Mouse (Mus musculus) hindbrain, embryonic 15.5 days (tissue): ENCODE data around the gene Gm37240. TPM values are rescaled to one million over a fixed set of nuclear protein-coding genes. Genes with fewer than 3 reads are reported as not detected.

Source experiments
- ATAC-seq: fragments of 200-750 bp; cut with Nextera tagmentation; 2 replicates; pipeline ENCODE4 v1.8.0; 2017; ENCODE audit warnings: low read depth, moderate number of reproducible peaks, moderate TSS enrichment; ENCODE audit not compliant: low FRiP score
- H3K27ac ChIP-seq: fragments of 300-500 bp; sonication (generic); replicated peaks from 2 replicates; pipeline ENCODE4 v1.5.1; 2015; ENCODE audit warnings: mild to moderate bottlenecking, inconsistent platforms
- H3K27me3 ChIP-seq: fragments of 300-500 bp; sonication (generic); 2 replicates; pipeline ENCODE4 v1.6.1; 2015; ENCODE audit warnings: control low read depth, inconsistent platforms
- H3K36me3 ChIP-seq: fragments of 300-500 bp; sonication (generic); 2 replicates; pipeline ENCODE4 v1.6.1; 2015; ENCODE audit warnings: control low read depth, inconsistent platforms
- H3K4me1 ChIP-seq: fragments of 300-500 bp; sonication (generic); replicated peaks from 2 replicates; pipeline ENCODE4 v1.6.1; 2015; ENCODE audit warnings: control low read depth, inconsistent platforms
- H3K4me2 ChIP-seq: fragments of 300-500 bp; sonication (generic); 2 replicates; pipeline ENCODE4 v1.6.1; 2015; ENCODE audit warnings: moderate library complexity, mild to moderate bottlenecking, inconsistent platforms
- H3K4me3 ChIP-seq: fragments of 300-500 bp; sonication (generic); 2 replicates; pipeline ENCODE4 v1.5.1; 2015; ENCODE audit warnings: mild to moderate bottlenecking, inconsistent platforms
- H3K9ac ChIP-seq: fragments of 300-500 bp; sonication (generic); 2 replicates; pipeline ENCODE4 v1.6.1; 2015; ENCODE audit warnings: inconsistent platforms
- H3K9me3 ChIP-seq: fragments of 300-500 bp; sonication (generic); 2 replicates; pipeline ENCODE4 v1.6.1; 2016; ENCODE audit warnings: control low read depth, inconsistent platforms
- WGBS: fragments of 180-500 bp; shearing (Covaris S2); methylation state at CpG from one replicate; pipeline ENCODE4 v1.1.7; 2015; 5-methylcytosine and 5-hydroxymethylcytosine counted together
- polyA plus RNA-seq: library from polyadenylated mRNA; unstranded; fragments of >200 nt; fragmentation: Nextera tagmentation; extraction: Ambion mirVana; gene quantifications from 2 replicates; pipeline ENCODE4 v1.2.1, GENCODE M21; 2015

Gm37240 gene
- polyA plus RNA-seq, 1 experiment from 2014 or later = 0.87 TPM

- H3K36me3 ChIP-seq = no peaks in the 10 kb centered on the region
- H3K9ac ChIP-seq = peak overlapping the region; percentile 10; the same call in 1 of the 2 replicates
- peak overlapping the region; percentile 76 for H3K27ac ChIP-seq
- H3K27me3 ChIP-seq = no peaks in the 10 kb centered on the region
- peaks cover 46% of the 10 kb centered on the region for H3K4me1 ChIP-seq
- H3K9me3 ChIP-seq = no peaks in the 10 kb centered on the region
- H3K4me3 ChIP-seq = peak overlapping the region; percentile 10
- H3K4me2 ChIP-seq = peak overlapping the region; percentile 45
- WGBS = 1% methylated on average over 20 of the region's 20 CpGs
- ATAC-seq = peak; percentile 68
These were observed 1155.3 kb downstream of the Gm37240 start for GRCm38 (mm10) chr3:84732016-84732502.

- peaks cover 46% of the 10 kb centered on the region for H3K4me1 ChIP-seq
- 11% methylated on average over 9 of the region's 9 CpGs for WGBS
- no peaks in the 10 kb centered on the region for H3K9me3 ChIP-seq
- H3K9ac ChIP-seq = peak overlapping the region; percentile 10; the same call in 1 of the 2 replicates
- peak; percentile 21; the same call in 1 of the 2 replicates for ATAC-seq
- H3K27me3 ChIP-seq = no peaks in the 10 kb centered on the region
- peak overlapping the region; percentile 45 for H3K4me2 ChIP-seq
- H3K4me3 ChIP-seq = peak overlapping the region; percentile 10
- H3K36me3 ChIP-seq = no peaks in the 10 kb centered on the region
- H3K27ac ChIP-seq = peak overlapping the region; percentile 76
These were observed 1155.8 kb downstream of the Gm37240 start for GRCm38 (mm10) chr3:84731403-84732015.

GRCm38 (mm10) chr3:84731003-84731402 lies 1156.3 kb downstream of the Gm37240 start:
- 24% methylated on average over 5 of the region's 5 CpGs for WGBS
- H3K36me3 ChIP-seq = no peaks in the 10 kb centered on the region
- H3K4me3 ChIP-seq = no peak overlapping the region
- H3K4me2 ChIP-seq = peak overlapping the region; percentile 45
- no peak overlapping the region for H3K9ac ChIP-seq
- peak overlapping the region; percentile 76 for H3K27ac ChIP-seq
- H3K4me1 ChIP-seq = peaks cover 46% of the 10 kb centered on the region
- ATAC-seq = 0 out of 2 replicates have a peak, but pooled peaks have one; percentile 31
- H3K9me3 ChIP-seq = no peaks in the 10 kb centered on the region
- no peaks in the 10 kb centered on the region for H3K27me3 ChIP-seq

GRCm38 (mm10) chr3:84729806-84730205 lies 1157.5 kb downstream of the Gm37240 start:
- H3K27ac ChIP-seq = no peak overlapping the region
- WGBS = 90% methylated on average over 6 of the region's 6 CpGs
- ATAC-seq = no peak

GRCm38 (mm10) chr3:84723996-84724395 lies 1163.3 kb downstream of the Gm37240 start:
- Histone ChIP-seq H3K9ac (no peak overlapping the region), H3K36me3 (no peaks in the 10 kb centered on the region), H3K4me3 (no peak overlapping the region), H3K9me3 (no peaks in the 10 kb centered on the region), H3K4me2 (no peak overlapping the region), H3K27ac (no peak overlapping the region), H3K27me3 (no peaks in the 10 kb centered on the region), H3K4me1 (no peaks in the 10 kb centered on the region)
- 58% methylated on average over 5 of the region's 5 CpGs for WGBS
- ATAC-seq = no peak

More at GRCm38 (mm10) chr3:84729806-84730205, 1157.5 kb downstream of the Gm37240 start:
- Histone ChIP-seq H3K9me3 (no peaks in the 10 kb centered on the region), H3K9ac (no peak overlapping the region), H3K36me3 (no peaks in the 10 kb centered on the region), H3K4me3 (no peak overlapping the region), H3K27me3 (no peaks in the 10 kb centered on the region), H3K4me1 (peaks cover 40% of the 10 kb centered on the region), H3K4me2 (no peak overlapping the region)

- Histone ChIP-seq H3K27me3 (no peaks in the 10 kb centered on the region), H3K4me1 (no peaks in the 10 kb centered on the region), H3K27ac (no peak overlapping the region), H3K9ac (no peak overlapping the region), H3K9me3 (no peaks in the 10 kb centered on the region), H3K36me3 (no peaks in the 10 kb centered on the region), H3K4me2 (no peak overlapping the region), H3K4me3 (no peak overlapping the region)
- 94% methylated on average over 4 of the region's 4 CpGs for WGBS
- no peak for ATAC-seq
These were observed 1164.6 kb downstream of the Gm37240 start for GRCm38 (mm10) chr3:84722680-84723079.

- WGBS = 91% methylated on average over 15 of the region's 15 CpGs
- H3K36me3 ChIP-seq = no peaks in the 10 kb centered on the region
- H3K27me3 ChIP-seq = no peaks in the 10 kb centered on the region
- no peak overlapping the region for H3K4me2 ChIP-seq
- no peaks in the 10 kb centered on the region for H3K4me1 ChIP-seq
- no peak overlapping the region for H3K9ac ChIP-seq
- no peak overlapping the region for H3K27ac ChIP-seq
- H3K4me3 ChIP-seq = no peak overlapping the region
- no peak for ATAC-seq
- no peaks in the 10 kb centered on the region for H3K9me3 ChIP-seq
These were observed 1172.1 kb downstream of the Gm37240 start for GRCm38 (mm10) chr3:84715073-84715768.

- H3K36me3 ChIP-seq = no peaks in the 10 kb centered on the region
- no peak overlapping the region for H3K27ac ChIP-seq
- H3K4me1 ChIP-seq = no peaks in the 10 kb centered on the region
- no peak overlapping the region for H3K4me3 ChIP-seq
- ATAC-seq = no peak
- no peaks in the 10 kb centered on the region for H3K27me3 ChIP-seq
- 56% methylated on average over 2 of the region's 2 CpGs for WGBS
- H3K9ac ChIP-seq = no peak overlapping the region
- H3K4me2 ChIP-seq = no peak overlapping the region
- H3K9me3 ChIP-seq = no peaks in the 10 kb centered on the region
These were observed 1174.4 kb downstream of the Gm37240 start for GRCm38 (mm10) chr3:84712941-84713340.

- no peaks in the 10 kb centered on the region for H3K36me3 ChIP-seq
- no peak overlapping the region for H3K4me2 ChIP-seq
- H3K9me3 ChIP-seq = no peaks in the 10 kb centered on the region
- no peaks in the 10 kb centered on the region for H3K27me3 ChIP-seq
- H3K27ac ChIP-seq = no peak overlapping the region
- 90% methylated on average over 4 of the region's 4 CpGs for WGBS
- no peak overlapping the region for H3K4me3 ChIP-seq
- H3K4me1 ChIP-seq = no peaks in the 10 kb centered on the region
- H3K9ac ChIP-seq = no peak overlapping the region
- ATAC-seq = no peak
These were observed 1176.6 kb downstream of the Gm37240 start for GRCm38 (mm10) chr3:84710723-84711122.

- Histone ChIP-seq H3K27ac (no peak overlapping the region), H3K4me3 (no peak overlapping the region), H3K36me3 (no peaks in the 10 kb centered on the region), H3K4me2 (no peak overlapping the region), H3K9me3 (no peaks in the 10 kb centered on the region), H3K9ac (no peak overlapping the region), H3K4me1 (no peaks in the 10 kb centered on the region), H3K27me3 (no peaks in the 10 kb centered on the region)
- ATAC-seq = no peak
- WGBS = 93% methylated on average over 8 of the region's 8 CpGs
These were observed 1177.4 kb downstream of the Gm37240 start for GRCm38 (mm10) chr3:84709967-84710366.

GRCm38 (mm10) chr3:84709100-84709499 lies 1178.2 kb downstream of the Gm37240 start:
- no peaks in the 10 kb centered on the region for H3K36me3 ChIP-seq
- H3K9me3 ChIP-seq = no peaks in the 10 kb centered on the region
- ATAC-seq = peak; percentile 23; the same call in 1 of the 2 replicates
- WGBS = 88% methylated on average over 8 of the region's 8 CpGs
- no peaks in the 10 kb centered on the region for H3K27me3 ChIP-seq
- H3K4me2 ChIP-seq = no peak overlapping the region
- no peak overlapping the region for H3K4me3 ChIP-seq
- H3K9ac ChIP-seq = no peak overlapping the region
- H3K27ac ChIP-seq = no peak overlapping the region
- H3K4me1 ChIP-seq = no peaks in the 10 kb centered on the region

- 83% methylated on average over 10 of the region's 10 CpGs for WGBS
- H3K27me3 ChIP-seq = no peaks in the 10 kb centered on the region
These were observed 1178.8 kb downstream of the Gm37240 start for GRCm38 (mm10) chr3:84708469-84708868.

More at GRCm38 (mm10) chr3:84708469-84708868, 1178.8 kb downstream of the Gm37240 start:
- no peaks in the 10 kb centered on the region for H3K9me3 ChIP-seq
- no peaks in the 10 kb centered on the region for H3K4me1 ChIP-seq
- H3K27ac ChIP-seq = no peak overlapping the region
- no peak overlapping the region for H3K4me2 ChIP-seq
- H3K4me3 ChIP-seq = no peak overlapping the region
- ATAC-seq = no peak
- H3K36me3 ChIP-seq = no peaks in the 10 kb centered on the region
- H3K9ac ChIP-seq = no peak overlapping the region
